In genomic region chr3:100422392-100423167, GRCm38 (mm10) we compare ENCODE assay signal across 8 mouse cellular contexts.
DNase-seq lines count a peak whose midpoint lies in the region; ATAC-seq and TF ChIP-seq lines count a peak whose summit lies in the region.

No protein-coding gene starts in this region.

- H3K36me3 ChIP-seq in liver, embryonic 13.5 days, result no peaks in the 10 kb centered on the region

- intact Hi-C loops in heart, postnatal 14 days (cut with DNase I), result loop anchor here (5.0 kb wide), 1 partner anchor 145 kb away; no protein-coding TSS in a partner anchor

- H3K9ac ChIP-seq in liver, embryonic 13.5 days, result no peak overlapping the region

- peaks cover 16% of the 10 kb centered on the region; the same call in 1 of the 2 replicates for H3K27me3 ChIP-seq in liver, embryonic 13.5 days

- WGBS in liver, embryonic 13.5 days (ENCODE audit: insufficient replicate concordance), result 64% methylated on average over 10 of the region's 10 CpGs

- H3K4me1 ChIP-seq in liver, embryonic 13.5 days (replicated peaks), result peaks cover 37% of the 10 kb centered on the region

- H3K4me3 ChIP-seq in layer of hippocampus, adult 2 months, result no peak overlapping the region
- no peak overlapping the region for H3K4me3 ChIP-seq in liver, embryonic 13.5 days (replicated peaks)

- no peak overlapping the region for H3K4me2 ChIP-seq in liver, embryonic 13.5 days

- DNase-seq in layer of hippocampus, adult 2 months (ENCODE audit: low spot score in 2 of 2), result peak; percentile 31 to 64
- DNase-seq in layer of hippocampus, postnatal 36 days, result no peak
- peak; percentile 68 for DNase-seq in MEL-GATA-1-ER (ENCODE audit: extremely low read depth, low read depth)
- DNase-seq in cerebellum, adult 9-11 months, result peak; percentile 10
- DNase-seq in heart, postnatal 14 days, result peak; percentile 35 to 62
- peak; percentile 62 for DNase-seq in liver, embryonic 13.5 days
- DNase-seq in retina, postnatal 1 day, result peak; percentile 79
- no peak for DNase-seq in ovary, postnatal 36 days (ENCODE audit: low spot score)

- no peaks in the 10 kb centered on the region for H3K9me3 ChIP-seq in liver, embryonic 13.5 days (replicated peaks)

- peak; percentile 82 for ATAC-seq in liver, embryonic 13.5 days (ENCODE audit: low read depth)

- H3K27ac ChIP-seq in layer of hippocampus, adult 2 months, result no peak overlapping the region
- no peak overlapping the region; the same call in 1 of the 2 replicates for H3K27ac ChIP-seq in liver, embryonic 13.5 days

- peak; percentile 71 for TF ChIP-seq CTCF in layer of hippocampus, adult 2 months (conservative IDR thresholded peaks at IDR 0.05)

Comparison
In these comparisons a context has a peak if more than half of its experiments do, and no peak if none do; other contexts are left out.
1. DNase-seq: peak in layer of hippocampus, adult 2 months (2 of 2), MEL-GATA-1-ER (single experiment), cerebellum, adult 9-11 months (single experiment), heart, postnatal 14 days (2 of 2), liver, embryonic 13.5 days (single experiment) and retina, postnatal 1 day (single experiment); none in layer of hippocampus, postnatal 36 days (0 of 2) and ovary, postnatal 36 days (single experiment).